Mouse (Mus musculus) forebrain, embryonic 11.5 days (tissue): ENCODE results near the gene Mgat4a. TPM values are rescaled to one million over a fixed set of nuclear protein-coding genes. Genes with fewer than 3 reads are reported as not detected.

ENCODE experiments used
- ATAC-seq: fragments of 200-750 bp; cut with Nextera tagmentation; replicated peaks from 2 replicates; pipeline ENCODE4 v1.8.0; 2017; ENCODE audit warnings: moderate TSS enrichment; ENCODE audit not compliant: low FRiP score
- DNase-seq: peaks from one replicate; pipeline ENCODE4 v3.0.0-alpha.2; 2017; ENCODE audit warnings: low spot score
- H3K27ac ChIP-seq: fragments of 300-500 bp; sonication (generic); 2 replicates; pipeline ENCODE4 v1.5.1; 2014; ENCODE audit warnings: low read depth, low read length
- H3K27me3 ChIP-seq: fragments of 300-500 bp; sonication (generic); 2 replicates; pipeline ENCODE4 v1.6.1; 2014; ENCODE audit warnings: mild to moderate bottlenecking, low read length, mixed read lengths; ENCODE audit not compliant: control insufficient read depth, insufficient read depth
- H3K36me3 ChIP-seq: fragments of 300-500 bp; sonication (generic); 2 replicates; pipeline ENCODE4 v1.6.1; 2014; ENCODE audit warnings: mild to moderate bottlenecking, low read length, moderate library complexity, mixed read lengths; ENCODE audit not compliant: control insufficient read depth, insufficient read depth
- H3K4me1 ChIP-seq: fragments of 300-500 bp; sonication (generic); replicated peaks from 2 replicates; pipeline ENCODE4 v1.6.1; 2014; ENCODE audit warnings: low read length, mixed read lengths; ENCODE audit not compliant: control insufficient read depth, insufficient read depth
- H3K4me2 ChIP-seq: fragments of 300-500 bp; sonication (generic); 2 replicates; pipeline ENCODE4 v1.6.1; 2014; ENCODE audit warnings: low read depth, mild to moderate bottlenecking, low read length, moderate library complexity, mixed read lengths; ENCODE audit not compliant: severe bottlenecking
- H3K4me3 ChIP-seq: fragments of 300-500 bp; sonication (generic); 2 replicates; pipeline ENCODE4 v1.5.1; 2014; ENCODE audit warnings: low read depth, low read length
- H3K9ac ChIP-seq: fragments of 300-500 bp; sonication (generic); 2 replicates; pipeline ENCODE4 v1.6.1; 2014; ENCODE audit warnings: low read length
- H3K9me3 ChIP-seq: fragments of 300-500 bp; sonication (generic); 2 replicates; pipeline ENCODE4 v1.6.1; 2016; ENCODE audit warnings: low read length, mixed read lengths; ENCODE audit not compliant: control insufficient read depth
- WGBS: fragments of 180-500 bp; shearing (Covaris S2); extraction: QIAGEN DNeasy Blood & Tissue Kit; methylation state at CpG from one replicate; pipeline ENCODE4 v1.1.7; 2014; 5-methylcytosine and 5-hydroxymethylcytosine counted together
- polyA plus RNA-seq: library from polyadenylated mRNA; unstranded; fragments of >200 nt; fragmentation: Nextera tagmentation; extraction: Ambion mirVana; gene quantifications from 2 replicates; pipeline ENCODE4 v1.2.1, GENCODE M21; 2014

The Mgat4a gene
- polyA plus RNA-seq, 1 experiment from 2014 or later, result 3.2 TPM

- no peak overlapping the region for H3K4me2 ChIP-seq
- H3K27me3 ChIP-seq, result no peaks in the 10 kb centered on the region
- no peaks in the 10 kb centered on the region for H3K4me1 ChIP-seq
- ATAC-seq (no peak), DNase-seq (no peak)
- peaks cover 2% of the 10 kb centered on the region; the same call in 1 of the 2 replicates for H3K9me3 ChIP-seq
- H3K27ac ChIP-seq, result no peak overlapping the region
- H3K36me3 ChIP-seq, result peaks cover 7% of the 10 kb centered on the region; the same call in 1 of the 2 replicates
- no peak overlapping the region for H3K4me3 ChIP-seq
- 94% methylated on average over 1 of the region's 1 CpGs for WGBS
- H3K9ac ChIP-seq, result no peak overlapping the region
Measured at GRCm38 (mm10) chr1:37419420-37419819, 121.4 kb downstream of the Mgat4a start.

- H3K9ac ChIP-seq, result no peak overlapping the region
- H3K27ac ChIP-seq, result no peak overlapping the region
- WGBS, result 84% methylated on average over 1 of the region's 1 CpGs
- DNase-seq, result no peak
- no peak for ATAC-seq
- H3K36me3 ChIP-seq, result peaks cover 6% of the 10 kb centered on the region; the same call in 1 of the 2 replicates
- no peaks in the 10 kb centered on the region for H3K27me3 ChIP-seq
- no peak overlapping the region for H3K4me2 ChIP-seq
- no peaks in the 10 kb centered on the region for H3K4me1 ChIP-seq
- H3K4me3 ChIP-seq, result no peak overlapping the region
- no peaks in the 10 kb centered on the region for H3K9me3 ChIP-seq
Measured at GRCm38 (mm10) chr1:37415394-37415793, 125.4 kb downstream of the Mgat4a start.

DNA sequence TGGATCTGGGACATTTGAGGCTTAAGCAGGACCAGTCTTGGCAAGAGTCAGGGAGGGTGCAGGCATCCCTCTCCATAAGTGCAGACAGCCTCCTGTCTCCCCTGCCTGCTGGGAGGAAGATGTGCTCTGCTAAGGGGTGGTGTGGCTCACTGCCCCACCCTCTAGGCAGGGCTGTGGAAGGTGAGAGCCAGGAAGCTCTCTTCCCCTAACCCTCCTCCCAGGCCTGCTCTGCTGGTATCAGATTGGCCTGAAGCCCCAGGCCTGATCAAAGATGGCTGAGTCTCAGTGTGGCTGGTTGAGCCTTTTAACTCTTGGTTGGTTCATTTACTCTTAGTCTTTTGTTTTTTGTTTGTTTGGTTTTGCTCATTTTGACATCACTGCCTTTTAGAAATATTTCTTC lies 131.2 kb downstream of the Mgat4a start:
- ATAC-seq, result no peak
- no peaks in the 10 kb centered on the region for H3K4me1 ChIP-seq
- H3K9me3 ChIP-seq, result no peaks in the 10 kb centered on the region

DNA sequence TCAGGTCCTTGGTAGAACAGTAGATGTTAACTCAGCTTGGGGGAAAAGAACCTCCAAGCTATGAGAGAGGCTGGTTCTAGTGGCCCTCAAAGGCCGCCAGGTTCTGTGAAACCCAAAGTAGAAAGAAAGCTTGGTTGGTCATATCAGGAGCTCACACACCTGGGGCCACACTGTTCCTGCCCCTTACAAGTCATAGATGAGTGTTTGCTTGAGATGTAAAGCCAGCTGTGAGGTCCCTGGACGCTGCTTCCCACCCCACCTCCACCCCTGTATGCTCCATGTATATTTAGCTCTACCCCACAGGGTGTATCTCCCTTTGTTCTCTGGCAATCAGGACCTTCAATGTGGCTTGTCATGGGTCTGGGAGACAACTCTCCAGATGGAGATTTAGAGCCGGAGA lies 132.1 kb downstream of the Mgat4a start:
- Histone ChIP-seq H3K27me3 (no peaks in the 10 kb centered on the region), H3K4me1 (no peaks in the 10 kb centered on the region), H3K4me3 (no peak overlapping the region), H3K4me2 (no peak overlapping the region), H3K9ac (no peak overlapping the region), H3K27ac (no peak overlapping the region), H3K9me3 (no peaks in the 10 kb centered on the region), H3K36me3 (no peaks in the 10 kb centered on the region)
- ATAC-seq, result no peak
- WGBS, result 83% methylated on average over 3 of the region's 3 CpGs
- DNase-seq, result no peak

More for the DNA sequence above, 131.2 kb downstream of the Mgat4a start:
- Histone ChIP-seq H3K4me2 (no peak overlapping the region), H3K27ac (no peak overlapping the region), H3K9ac (no peak overlapping the region), H3K27me3 (no peaks in the 10 kb centered on the region), H3K36me3 (no peaks in the 10 kb centered on the region), H3K4me3 (no peak overlapping the region)
- no peak for DNase-seq

- ATAC-seq (no peak), DNase-seq (no peak)
- no peaks in the 10 kb centered on the region for H3K36me3 ChIP-seq
- H3K4me2 ChIP-seq, result no peak overlapping the region
- H3K4me3 ChIP-seq, result no peak overlapping the region
- WGBS, result 90% methylated on average over 8 of the region's 8 CpGs
- H3K27me3 ChIP-seq, result no peaks in the 10 kb centered on the region
- H3K9me3 ChIP-seq, result no peaks in the 10 kb centered on the region
- no peak overlapping the region for H3K27ac ChIP-seq
- no peak overlapping the region for H3K9ac ChIP-seq
- H3K4me1 ChIP-seq, result no peaks in the 10 kb centered on the region
Measured at GRCm38 (mm10) chr1:37408059-37408458, 132.8 kb downstream of the Mgat4a start.

DNA sequence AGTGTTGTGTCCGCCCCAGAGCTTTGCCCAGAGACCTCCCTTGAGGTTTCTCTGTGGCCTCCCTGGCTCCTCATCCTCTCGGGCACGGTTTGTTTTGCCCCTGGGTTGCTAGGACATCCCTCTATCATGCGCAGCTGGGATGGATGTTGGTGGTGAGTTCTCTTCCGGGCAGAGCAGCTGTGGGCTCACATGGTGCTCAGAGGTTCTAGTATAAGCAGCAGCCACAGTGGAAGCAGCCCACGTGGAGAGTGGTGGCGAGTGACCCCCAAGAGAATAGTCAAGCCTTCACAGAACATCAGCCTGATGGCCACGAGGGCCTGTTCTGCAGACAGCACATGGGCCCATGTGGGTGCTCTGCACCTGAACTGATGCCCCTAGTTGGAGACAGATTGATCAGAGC lies 133.6 kb downstream of the Mgat4a start:
- WGBS, result 87% methylated on average over 8 of the region's 8 CpGs

DNA sequence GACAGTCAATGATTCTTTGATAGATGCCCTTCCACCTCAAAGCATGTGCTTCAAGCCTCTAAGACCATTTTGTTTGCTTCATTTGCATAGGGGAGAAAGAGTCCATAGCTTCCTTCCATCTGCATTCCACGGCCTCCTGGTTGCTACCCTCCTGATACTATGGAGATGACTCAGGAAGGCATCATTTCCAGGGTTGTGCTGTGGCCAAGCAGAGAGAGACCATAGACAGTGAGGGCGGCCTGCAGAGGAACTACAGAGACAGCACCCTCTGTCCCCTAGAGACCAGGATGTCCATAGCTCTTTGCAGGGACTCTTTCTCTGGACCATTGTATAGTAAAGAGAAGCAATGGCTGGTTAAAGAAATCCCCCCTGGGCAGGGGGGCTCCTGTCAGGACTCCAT lies 135.7 kb downstream of the Mgat4a start:
- Histone ChIP-seq H3K27me3 (no peaks in the 10 kb centered on the region), H3K4me1 (no peaks in the 10 kb centered on the region), H3K4me3 (no peak overlapping the region), H3K4me2 (no peak overlapping the region), H3K9ac (no peak overlapping the region), H3K9me3 (no peaks in the 10 kb centered on the region), H3K36me3 (no peaks in the 10 kb centered on the region), H3K27ac (no peak overlapping the region)
- no peak for DNase-seq
- 79% methylated on average over 2 of the region's 2 CpGs for WGBS
- ATAC-seq, result no peak

More for the DNA sequence above, 133.6 kb downstream of the Mgat4a start:
- no peak overlapping the region for H3K4me3 ChIP-seq
- no peaks in the 10 kb centered on the region for H3K36me3 ChIP-seq
- no peak overlapping the region for H3K4me2 ChIP-seq
- ATAC-seq (no peak), DNase-seq (no peak)
- H3K27me3 ChIP-seq, result no peaks in the 10 kb centered on the region
- H3K27ac ChIP-seq, result no peak overlapping the region
- H3K4me1 ChIP-seq, result no peaks in the 10 kb centered on the region
- H3K9ac ChIP-seq, result no peak overlapping the region
- H3K9me3 ChIP-seq, result no peaks in the 10 kb centered on the region

- no peaks in the 10 kb centered on the region for H3K9me3 ChIP-seq
- H3K9ac ChIP-seq, result no peak overlapping the region
- 61% methylated on average over 4 of the region's 4 CpGs for WGBS
- H3K27ac ChIP-seq, result no peak overlapping the region
- no peaks in the 10 kb centered on the region for H3K27me3 ChIP-seq
- no peaks in the 10 kb centered on the region for H3K36me3 ChIP-seq
- no peaks in the 10 kb centered on the region for H3K4me1 ChIP-seq
- ATAC-seq (no peak), DNase-seq (peak; percentile 75)
- no peak overlapping the region for H3K4me2 ChIP-seq
- no peak overlapping the region for H3K4me3 ChIP-seq
Measured at GRCm38 (mm10) chr1:37401687-37402086, 139.1 kb downstream of the Mgat4a start.

DNA sequence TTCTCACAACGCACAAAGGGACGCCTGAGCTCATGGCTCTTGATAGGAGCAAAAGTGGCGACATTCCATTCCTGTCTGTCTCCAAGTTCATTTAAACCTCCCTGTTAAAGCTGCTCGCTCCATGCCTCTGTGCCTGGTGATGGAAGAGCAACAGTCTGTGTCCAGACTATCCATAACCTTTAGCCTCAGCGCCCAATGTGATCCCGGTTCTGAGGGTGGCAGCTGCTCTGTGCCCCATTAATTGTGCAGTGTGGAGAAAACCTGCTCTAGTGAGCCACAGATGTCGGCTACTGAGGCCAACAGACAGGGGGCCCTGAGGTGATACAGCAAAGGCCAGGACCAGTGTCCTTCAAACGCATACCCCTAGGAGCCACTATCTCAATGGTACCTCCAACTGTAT lies 141.1 kb downstream of the Mgat4a start:
- no peak for ATAC-seq
- 86% methylated on average over 8 of the region's 8 CpGs for WGBS
- H3K4me2 ChIP-seq, result no peak overlapping the region
- no peak overlapping the region for H3K9ac ChIP-seq
- H3K27ac ChIP-seq, result no peak overlapping the region
- H3K9me3 ChIP-seq, result no peaks in the 10 kb centered on the region
- H3K36me3 ChIP-seq, result no peaks in the 10 kb centered on the region
- no peaks in the 10 kb centered on the region for H3K4me1 ChIP-seq
- DNase-seq, result no peak
- no peaks in the 10 kb centered on the region for H3K27me3 ChIP-seq
- H3K4me3 ChIP-seq, result no peak overlapping the region
